Mouse (Mus musculus) urinary bladder, adult 18-20 months (tissue): ENCODE data around the gene Mcl1.
"Not testable (repeated sequence)": the region's sequence is repeated elsewhere in the genome, so short reads cannot be mapped to it uniquely, and the experiment has no call there.

Experiments used
- DNase-seq, 2 experiments: peaks; one replicate each; pipeline ENCODE4 v3.0.0; 2022; ENCODE audit warnings: low spot score in 2 of 2, mixed read lengths in 2 of 2

The Mcl1 gene

GRCm38 (mm10) chr3:95658236-95658867 lies at the start of gene Mcl1:
Gene Mcl1, plus strand, starts transcription at chr3:95658788.
- peak; percentile 91 to 95 for DNase-seq

- DNase-seq = no peak
These were observed 49.4 kb upstream of the Mcl1 start for GRCm38 (mm10) chr3:95609195-95609594.

GRCm38 (mm10) chr3:95613996-95614395 lies 44.6 kb upstream of the Mcl1 start:
- DNase-seq = no peak

- DNase-seq = no peak
These were observed 40.1 kb upstream of the Mcl1 start for GRCm38 (mm10) chr3:95618511-95618910.

- no peak for DNase-seq
These were observed 37.3 kb upstream of the Mcl1 start for GRCm38 (mm10) chr3:95621241-95621640.

- DNase-seq = not testable (repeated sequence)
These were observed 36.2 kb upstream of the Mcl1 start for GRCm38 (mm10) chr3:95622421-95622820.

- no peak for DNase-seq
These were observed 35.0 kb upstream of the Mcl1 start for GRCm38 (mm10) chr3:95623551-95623950.

GRCm38 (mm10) chr3:95623991-95624515 lies 34.5 kb upstream of the Mcl1 start:
- not testable (repeated sequence) for DNase-seq

GRCm38 (mm10) chr3:95624628-95625503 lies 33.7 kb upstream of the Mcl1 start, which contains the start of gene Ensa:
Gene Ensa, plus strand, starts transcription at chr3:95624993.
- peak; percentile 93 to 96 for DNase-seq

- DNase-seq = no peak
These were observed 30.8 kb upstream of the Mcl1 start for GRCm38 (mm10) chr3:95627763-95628162.

- no peak for DNase-seq
These were observed 28.8 kb upstream of the Mcl1 start for GRCm38 (mm10) chr3:95629755-95630154.

GRCm38 (mm10) chr3:95630856-95631255 lies 27.7 kb upstream of the Mcl1 start:
- no peak for DNase-seq

- DNase-seq = no peak
These were observed 27.3 kb upstream of the Mcl1 start for GRCm38 (mm10) chr3:95631304-95631703.

GRCm38 (mm10) chr3:95632648-95633588 lies 25.7 kb upstream of the Mcl1 start:
- no peak for DNase-seq

GRCm38 (mm10) chr3:95635636-95636035 lies 23.0 kb upstream of the Mcl1 start:
- no peak for DNase-seq

- DNase-seq = no peak
These were observed 22.5 kb upstream of the Mcl1 start for GRCm38 (mm10) chr3:95636072-95636471.

- DNase-seq = no peak
These were observed 18.9 kb upstream of the Mcl1 start for GRCm38 (mm10) chr3:95639694-95640093.

- DNase-seq = no peak
These were observed 15.5 kb upstream of the Mcl1 start for GRCm38 (mm10) chr3:95643097-95643496.

GRCm38 (mm10) chr3:95645313-95646235 lies 13.0 kb upstream of the Mcl1 start:
- DNase-seq = no peak

GRCm38 (mm10) chr3:95648016-95648415 lies 10.6 kb upstream of the Mcl1 start:
- DNase-seq = no peak
